Mouse (Mus musculus) E14TG2a.4 (cell line): ENCODE measurements around the gene Kcnn3.

Source experiments
- CTCF ChIP-seq: conservative IDR thresholded peaks from 2 replicates; pipeline ENCODE4 v1.5.1; 2014; ENCODE audit warnings: low read length
- NANOG ChIP-seq: IDR thresholded peaks from 2 replicates; pipeline ENCODE4 v1.6.1; 2014; ENCODE audit warnings: borderline replicate concordance, low read length, mixed read lengths

GRCm38 (mm10) chr3:89667131-89667530 lies 147.2 kb downstream of the Kcnn3 start:
- no peak for TF ChIP-seq NANOG
- no peak for TF ChIP-seq CTCF
